Mouse (Mus musculus) testis, adult 2 months (tissue): ENCODE measurements at regions not wholly inside any gene's neighbourhood (a gene's known extent, or its start where the extent isn't known, plus 50 kb on each side); places are given as distances from the start of the nearest gene placed in this dataset.

Experiments
- CTCF ChIP-seq: fragments of 200-500 bp; IDR thresholded peaks from 2 replicates; pipeline ENCODE4 v1.5.1; 2012; ENCODE audit warnings: low read depth, mild to moderate bottlenecking, inconsistent platforms, low read length, moderate library complexity; ENCODE audit not compliant: control insufficient read depth, insufficient read depth, insufficient replicate concordance
- POLR2A ChIP-seq: fragments of 200-500 bp; IDR thresholded peaks from 2 replicates; pipeline ENCODE4 v1.6.1; 2012; ENCODE audit warnings: low read depth, mild to moderate bottlenecking, inconsistent platforms, low read length, moderate library complexity; ENCODE audit not compliant: control insufficient read depth

DNA sequence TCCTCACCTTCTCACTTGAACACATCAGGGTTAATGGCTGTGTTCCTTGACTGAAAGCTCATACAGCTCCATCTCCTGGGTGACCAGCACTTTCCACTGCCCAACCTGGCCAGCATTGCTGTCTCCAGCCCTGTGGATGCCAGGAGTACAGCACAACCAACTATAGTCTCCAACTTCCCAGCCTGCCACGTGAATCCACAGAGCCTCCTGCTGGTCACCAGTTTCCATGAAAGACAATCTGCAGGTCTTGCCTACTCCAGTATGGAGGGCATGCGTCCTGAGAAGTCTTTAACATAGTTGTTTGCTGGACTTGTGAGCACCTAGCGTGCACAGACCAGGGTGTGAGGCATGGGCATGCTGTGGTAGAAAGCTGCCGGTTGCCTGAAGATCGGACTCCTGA is 138.6 kb upstream of the Agtr1b start:
- TF ChIP-seq CTCF (no peak), POLR2A (no peak)
